Mouse (Mus musculus) lung, postnatal 0 days (tissue): Measurements from ENCODE around the gene Yju2. TPM values are rescaled to one million over a fixed set of nuclear protein-coding genes. Genes with fewer than 3 reads are reported as not detected.
A peak's percentile ranks its signal among the peaks of the same experiment; 100 is the strongest.

Experiments used
- ATAC-seq: fragments of 200-750 bp; cut with Nextera tagmentation; 2 replicates; pipeline ENCODE4 v1.8.0; 2017; ENCODE audit warnings: moderate library complexity
- DNase-seq: peaks from one replicate; pipeline ENCODE4 v3.0.0-alpha.2; 2016; ENCODE audit warnings: low spot score
- H3K27ac ChIP-seq: fragments of 300-500 bp; sonication (generic); 2 replicates; pipeline ENCODE4 v1.5.1; 2014; ENCODE audit warnings: antibody characterized with exemption, mild to moderate bottlenecking, low read length, mixed read lengths
- H3K27me3 ChIP-seq: fragments of 300-500 bp; sonication (generic); replicated peaks from 2 replicates; pipeline ENCODE4 v1.6.1; 2014; ENCODE audit warnings: low read length, mixed read lengths; ENCODE audit not compliant: insufficient read depth
- H3K36me3 ChIP-seq: fragments of 300-500 bp; sonication (generic); 2 replicates; pipeline ENCODE4 v1.6.1; 2014; ENCODE audit warnings: low read length, mixed read lengths; ENCODE audit not compliant: insufficient read depth
- H3K4me1 ChIP-seq: fragments of 300-500 bp; sonication (generic); 2 replicates; pipeline ENCODE4 v1.6.1; 2014; ENCODE audit warnings: antibody characterized with exemption, low read depth, low read length, mixed read lengths; ENCODE audit not compliant: insufficient read depth
- H3K4me2 ChIP-seq: fragments of 300-500 bp; sonication (generic); replicated peaks from 2 replicates; pipeline ENCODE4 v1.6.1; 2014; ENCODE audit warnings: low read depth, mild to moderate bottlenecking, low read length, moderate library complexity, mixed read lengths
- H3K4me3 ChIP-seq: fragments of 300-500 bp; sonication (generic); 2 replicates; pipeline ENCODE4 v1.5.1; 2014; ENCODE audit warnings: low read depth, low read length
- H3K9ac ChIP-seq: fragments of 300-500 bp; sonication (generic); replicated peaks from 2 replicates; pipeline ENCODE4 v1.6.1; 2014; ENCODE audit warnings: low read depth, mild to moderate bottlenecking
- H3K9me3 ChIP-seq: fragments of 300-500 bp; sonication (generic); 2 replicates; pipeline ENCODE4 v1.6.1; 2016; ENCODE audit warnings: low read length, mixed read lengths
- CTCF ChIP-seq: IDR thresholded peaks from 2 replicates; pipeline ENCODE4 v1.5.1; 2016; ENCODE audit warnings: antibody characterized with exemption, mild to moderate bottlenecking
- EP300 ChIP-seq: IDR thresholded peaks from 2 replicates; pipeline ENCODE4 v1.6.1; 2016; ENCODE audit warnings: antibody characterized with exemption, mild to moderate bottlenecking, control low read depth
- WGBS: fragments of 180-500 bp; shearing (Covaris S2); extraction: QIAGEN DNeasy Blood & Tissue Kit; methylation state at CpG from one replicate; pipeline ENCODE4 v1.1.7; 2014; 5-methylcytosine and 5-hydroxymethylcytosine counted together
- polyA plus RNA-seq: library from polyadenylated mRNA; unstranded; fragments of >200 nt; fragmentation: Nextera tagmentation; extraction: Ambion mirVana; gene quantifications from 2 replicates; pipeline ENCODE4 v1.2.1, GENCODE M21; 2015

Yju2 gene
- polyA plus RNA-seq, 1 experiment from 2014 or later: 19.2 TPM

- Histone ChIP-seq H3K27ac (peak within 1 kb of the TSS; percentile 58), H3K36me3 (0 out of 2 replicates have a peak, but pooled peaks cover 6% of the 10 kb centered on the region), H3K4me1 (peaks cover 17% of the 10 kb centered on the region; the same call in 1 of the 2 replicates), H3K9me3 (no peaks in the 10 kb centered on the region), H3K4me3 (peak within 1 kb of the TSS; percentile 39), H3K9ac (peak within 1 kb of the TSS; percentile 13; the same call in 1 of the 2 replicates), H3K4me2 (peak within 1 kb of the TSS; percentile 55), H3K27me3 (no peaks in the 10 kb centered on the region)
- TF ChIP-seq CTCF (no peak), EP300 (peak; percentile 69)
- WGBS: 21% methylated on average over 13 of the region's 13 CpGs
- peak; percentile 19; the same call in 1 of the 2 replicates for ATAC-seq
- peak; percentile 90 for DNase-seq
Observed at GRCm38 (mm10) chr17:56005415-56006061, 46.6 kb downstream of the Yju2 start, which contains the start of the genes Stap2 and Mpnd. Stap2 (minus strand) TSS chr17:56005584. Mpnd (plus strand) TSS chr17:56005711.

GRCm38 (mm10) chr17:56006956-56007355, 48.1 kb downstream of the Yju2 start:
- WGBS: 47% methylated on average over 10 of the region's 10 CpGs
- H3K9ac ChIP-seq: no peak overlapping the region
- DNase-seq: no peak
- ATAC-seq: no peak
- H3K27ac ChIP-seq: no peak overlapping the region
- no peak for TF ChIP-seq EP300
- no peak for TF ChIP-seq CTCF
- H3K36me3 ChIP-seq: no peaks in the 10 kb centered on the region
- H3K4me3 ChIP-seq: no peak overlapping the region
- no peak overlapping the region for H3K4me2 ChIP-seq
- peaks cover 18% of the 10 kb centered on the region; the same call in 1 of the 2 replicates for H3K4me1 ChIP-seq
- no peaks in the 10 kb centered on the region for H3K27me3 ChIP-seq
- no peaks in the 10 kb centered on the region for H3K9me3 ChIP-seq

- ATAC-seq (peak; percentile 5), DNase-seq (peak; percentile 30)
- Histone ChIP-seq H3K9me3 (no peaks in the 10 kb centered on the region), H3K4me2 (0 out of 2 replicates have a peak overlapping the region, but pooled peaks have one; percentile 99), H3K27me3 (no peaks in the 10 kb centered on the region), H3K27ac (peak overlapping the region; percentile 66), H3K36me3 (no peaks in the 10 kb centered on the region), H3K4me1 (peaks cover 18% of the 10 kb centered on the region; the same call in 1 of the 2 replicates), H3K4me3 (no peak overlapping the region), H3K9ac (no peak overlapping the region)
- TF ChIP-seq EP300: no peak
- 15% methylated on average over 13 of the region's 14 CpGs for WGBS
Observed at GRCm38 (mm10) chr17:56007444-56008355, 48.8 kb downstream of the Yju2 start.

- Histone ChIP-seq H3K27me3 (no peaks in the 10 kb centered on the region), H3K9ac (peak overlapping the region; percentile 46), H3K4me1 (peaks cover 18% of the 10 kb centered on the region; the same call in 1 of the 2 replicates), H3K4me3 (peak overlapping the region; percentile 92), H3K4me2 (peak overlapping the region; percentile 99), H3K36me3 (no peaks in the 10 kb centered on the region), H3K9me3 (no peaks in the 10 kb centered on the region), H3K27ac (peak overlapping the region; percentile 81)
- ATAC-seq (peak; percentile 93), DNase-seq (peak; percentile 97)
- under 1% methylated on average over 21 of the region's 21 CpGs for WGBS
- no peak for TF ChIP-seq CTCF
Observed at GRCm38 (mm10) chr17:56008356-56009087, 49.6 kb downstream of the Yju2 start.

GRCm38 (mm10) chr17:56009088-56009961, 50.4 kb downstream of the Yju2 start:
- WGBS: 1% methylated on average over 61 of the region's 62 CpGs
- peak overlapping the region; percentile 81 for H3K27ac ChIP-seq
- no peaks in the 10 kb centered on the region for H3K36me3 ChIP-seq
- no peaks in the 10 kb centered on the region for H3K27me3 ChIP-seq
- peak overlapping the region; percentile 92 for H3K4me3 ChIP-seq
- H3K9ac ChIP-seq: peak overlapping the region; percentile 46; the same call in 1 of the 2 replicates
- ATAC-seq (peak; percentile 92), DNase-seq (peak; percentile 96)
- TF ChIP-seq CTCF: peak; percentile 71
- TF ChIP-seq EP300: no peak
- peaks cover 18% of the 10 kb centered on the region; the same call in 1 of the 2 replicates for H3K4me1 ChIP-seq
- H3K4me2 ChIP-seq: peak overlapping the region; percentile 99
- no peaks in the 10 kb centered on the region for H3K9me3 ChIP-seq
